Mouse (Mus musculus): ENCODE results near the gene Npcd.
"Not testable (repeated sequence)": the region's sequence is repeated elsewhere in the genome, so short reads cannot be mapped to it uniquely, and the experiment has no call there.

Npcd gene

DNA sequence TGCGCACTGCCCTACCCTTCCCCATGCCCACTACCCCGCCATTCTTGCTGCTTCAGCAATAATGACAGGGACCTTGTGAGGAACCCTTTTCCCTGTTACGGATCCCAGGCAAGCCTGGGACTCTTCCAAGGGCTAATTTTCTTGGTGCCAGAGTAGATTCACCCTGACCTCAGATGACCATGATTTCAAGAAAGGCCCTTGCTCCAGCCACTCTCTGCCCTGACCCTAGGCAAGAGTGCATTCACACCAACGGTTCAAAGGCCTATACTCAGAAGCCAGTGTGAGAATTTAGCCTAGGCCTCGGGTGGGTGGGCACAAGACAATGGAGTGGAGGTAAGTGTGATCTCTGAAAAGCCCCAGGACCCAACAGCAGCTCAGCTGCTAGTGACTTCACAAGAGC, 4.6 kb downstream of the Npcd start:
- DNase-seq (ENCODE audit: low read depth) = no peak

DNA sequence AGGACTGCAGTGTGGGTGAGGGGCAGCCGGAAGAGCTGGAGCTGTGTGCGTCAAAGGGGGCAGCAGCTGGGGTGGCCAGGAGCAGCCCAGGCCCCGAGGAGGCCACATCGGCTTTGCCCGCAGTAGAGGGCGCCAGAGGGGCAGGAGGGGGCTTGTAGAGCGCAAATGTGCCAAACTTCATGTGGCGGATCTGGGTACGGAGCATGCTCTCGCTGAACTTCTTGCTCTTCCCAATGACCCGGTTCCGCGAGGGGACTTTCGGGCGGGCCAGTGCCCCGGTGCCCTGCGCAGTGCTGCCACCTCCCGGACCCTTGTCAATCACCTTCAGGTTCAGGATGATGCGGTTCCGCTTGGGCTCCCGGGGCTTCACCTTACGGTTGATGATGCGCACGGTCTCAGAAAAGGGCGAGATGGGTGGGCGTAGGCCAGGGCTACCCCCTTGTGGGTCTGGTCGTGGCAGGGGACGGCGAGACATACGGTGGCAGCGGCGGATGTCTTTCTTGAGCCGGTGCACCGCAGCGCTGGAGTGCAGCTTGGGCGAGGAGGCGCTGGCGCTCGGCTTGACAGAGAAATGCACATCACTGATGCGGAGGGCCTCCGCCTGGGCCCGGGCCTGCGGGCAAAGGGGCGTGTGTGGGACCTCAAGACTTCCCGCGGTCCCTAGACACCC, 5.5 kb downstream of the Npcd start:
- DNase-seq (ENCODE audit: low read depth) = no peak

DNA sequence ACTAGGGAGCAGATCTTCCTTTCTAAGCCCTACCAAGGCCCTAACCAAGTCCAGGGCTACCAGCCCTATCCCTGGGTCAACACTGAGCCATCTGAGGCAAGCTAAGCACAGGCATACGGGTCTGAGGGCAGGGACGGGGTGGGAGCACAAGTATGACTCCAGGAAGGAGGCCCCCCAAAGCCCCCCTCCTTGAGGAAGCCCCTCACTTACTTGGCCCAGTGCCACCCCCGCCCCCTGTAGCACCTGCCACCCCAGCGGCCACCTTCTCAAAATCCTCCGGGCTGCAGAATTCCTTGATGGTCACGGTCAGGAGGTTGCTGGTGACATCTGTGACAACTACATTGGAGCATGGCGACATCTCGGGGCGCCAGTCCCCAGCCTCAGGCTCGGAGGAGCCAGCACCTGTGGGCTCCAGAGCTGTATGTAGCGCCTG, 6.2 kb downstream of the Npcd start:
- DNase-seq (ENCODE audit: low read depth) = no peak

DNA sequence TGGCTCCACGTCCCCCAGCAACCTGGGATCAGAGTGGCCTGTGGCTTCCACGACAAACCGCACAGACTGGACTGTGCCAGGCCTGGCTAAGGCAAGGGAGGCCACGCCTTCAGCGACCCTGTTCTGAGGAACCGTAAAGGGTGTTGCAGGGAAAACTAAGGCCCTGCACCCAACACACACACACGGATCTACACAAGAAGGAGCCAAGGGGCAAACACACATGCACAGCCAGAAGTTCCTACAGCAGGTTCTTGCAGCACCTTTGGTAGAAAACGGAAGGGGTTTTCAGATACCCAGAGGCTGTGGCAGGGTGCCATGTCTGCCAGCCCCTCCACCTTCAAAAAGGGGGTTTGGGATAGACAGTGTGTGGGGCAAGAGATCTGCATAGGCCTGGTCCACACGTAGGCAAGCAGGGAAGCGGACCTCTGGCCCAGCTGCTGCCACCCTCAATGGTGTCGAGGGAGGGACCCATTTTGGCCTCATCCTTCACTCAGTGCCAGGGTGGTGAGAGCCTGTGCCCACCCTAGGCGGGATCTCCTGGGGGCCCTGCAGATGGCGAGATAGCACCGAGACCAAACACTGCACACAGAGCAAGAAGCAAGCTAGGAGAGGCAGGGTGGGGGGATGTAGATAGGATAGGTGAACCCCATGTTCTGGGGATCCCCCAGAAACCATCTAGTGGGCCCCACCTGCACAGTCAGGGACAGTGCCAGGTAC, 6.8 kb downstream of the Npcd start:
- DNase-seq (ENCODE audit: low read depth) = no peak

DNA sequence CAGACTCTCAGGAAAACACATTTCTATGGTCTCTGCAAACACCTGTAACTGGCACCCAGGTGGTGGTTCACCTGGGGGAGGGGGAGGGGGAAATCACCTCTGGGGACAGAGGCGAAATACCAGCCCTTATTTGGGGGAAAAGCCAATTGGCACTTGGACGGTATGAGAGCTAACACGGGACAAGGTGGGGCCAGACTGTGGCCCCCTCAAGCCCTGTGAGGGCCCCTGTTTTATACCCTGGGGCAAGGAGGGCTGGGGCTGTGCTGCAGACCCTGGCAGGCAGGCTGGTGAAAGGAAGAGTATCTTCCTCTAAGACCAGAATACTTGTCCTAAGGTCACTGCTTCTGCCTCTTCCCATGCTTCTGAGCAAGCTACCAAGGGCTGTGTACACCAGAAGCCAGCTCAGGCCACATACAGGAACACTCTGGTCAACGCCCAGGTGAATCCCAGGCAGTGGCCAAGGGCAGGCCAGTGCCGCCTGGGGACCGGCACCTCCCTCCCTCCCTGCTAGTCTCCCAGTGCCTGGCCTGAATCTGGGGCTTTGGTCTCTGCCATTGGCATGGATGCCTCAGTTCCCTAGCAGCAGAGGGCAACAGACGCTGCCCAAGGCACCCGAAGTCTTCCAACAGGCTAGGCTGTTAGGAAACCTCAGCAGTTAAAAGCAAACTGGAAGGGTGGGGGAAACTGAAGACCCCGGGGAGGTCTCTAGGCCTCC, 7.7 kb downstream of the Npcd start:
- DNase-seq (ENCODE audit: low read depth) = no peak

DNA sequence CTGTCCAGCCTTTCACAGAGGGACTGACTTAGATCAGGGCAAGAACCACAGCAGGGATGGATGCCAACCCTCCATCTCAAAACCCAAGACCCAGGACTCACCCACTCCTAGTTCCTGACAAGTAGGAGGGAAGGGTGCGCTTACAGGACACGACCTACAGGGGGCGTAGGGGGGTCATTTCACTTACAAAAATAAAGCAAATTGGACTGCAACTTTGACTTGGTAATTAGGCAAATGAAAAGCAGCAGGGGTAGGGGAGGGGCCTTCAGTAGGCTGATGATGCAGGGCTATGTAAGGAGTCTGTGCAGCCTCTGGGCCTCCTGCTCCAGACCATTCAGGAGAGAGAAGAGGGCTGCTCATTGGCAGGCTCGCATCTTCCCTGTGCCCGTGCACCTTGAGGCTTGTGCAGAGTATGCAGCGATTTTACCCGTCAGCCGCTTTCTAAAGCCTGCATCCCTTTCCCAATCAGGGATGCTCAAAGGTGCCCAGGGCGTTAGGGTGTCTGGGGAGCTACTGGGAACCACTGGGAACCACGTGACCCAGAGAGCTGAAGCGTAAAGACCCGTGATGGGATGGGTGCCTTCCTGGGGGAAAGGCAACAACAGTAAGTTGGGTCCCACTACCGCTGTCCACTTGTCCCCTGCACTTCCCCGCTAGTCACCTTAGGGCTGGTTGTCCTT, 8.8 kb downstream of the Npcd start:
- DNase-seq (ENCODE audit: low read depth) = peak; percentile 66

DNA sequence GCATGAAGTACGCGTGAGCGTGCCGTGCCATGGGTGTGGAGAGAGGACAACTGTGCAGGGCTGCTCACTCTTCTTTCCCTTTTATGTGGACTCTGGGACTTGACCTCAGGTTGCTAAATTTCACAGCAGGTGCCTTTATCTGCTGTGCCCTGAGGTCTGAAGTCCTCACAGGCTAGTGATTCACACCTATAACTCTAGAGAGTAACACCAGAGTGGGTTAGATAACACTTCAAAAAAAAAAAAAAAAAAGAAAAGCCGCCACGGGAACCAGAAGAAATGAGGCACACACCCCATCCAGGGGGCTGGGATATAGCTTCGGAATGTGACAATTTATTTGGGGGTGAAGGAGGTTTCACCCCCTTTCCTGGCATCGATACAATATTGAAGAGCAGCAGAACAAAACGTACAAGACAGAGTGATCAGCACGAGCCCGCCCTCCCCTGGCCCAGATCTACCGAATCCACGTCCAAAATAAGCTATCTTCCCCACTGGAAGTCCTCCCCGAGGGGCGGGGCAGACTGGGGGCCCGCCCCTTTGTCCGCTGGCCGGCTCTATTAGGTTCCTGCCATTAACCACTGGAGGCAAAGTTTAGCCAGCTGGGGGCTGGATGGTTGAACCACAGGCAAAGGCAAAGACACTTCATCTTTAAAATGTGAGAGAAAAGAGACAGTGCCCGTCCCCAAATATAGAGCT, 10.3 kb downstream of the Npcd start:
- no peak for DNase-seq (ENCODE audit: low read depth)

DNA sequence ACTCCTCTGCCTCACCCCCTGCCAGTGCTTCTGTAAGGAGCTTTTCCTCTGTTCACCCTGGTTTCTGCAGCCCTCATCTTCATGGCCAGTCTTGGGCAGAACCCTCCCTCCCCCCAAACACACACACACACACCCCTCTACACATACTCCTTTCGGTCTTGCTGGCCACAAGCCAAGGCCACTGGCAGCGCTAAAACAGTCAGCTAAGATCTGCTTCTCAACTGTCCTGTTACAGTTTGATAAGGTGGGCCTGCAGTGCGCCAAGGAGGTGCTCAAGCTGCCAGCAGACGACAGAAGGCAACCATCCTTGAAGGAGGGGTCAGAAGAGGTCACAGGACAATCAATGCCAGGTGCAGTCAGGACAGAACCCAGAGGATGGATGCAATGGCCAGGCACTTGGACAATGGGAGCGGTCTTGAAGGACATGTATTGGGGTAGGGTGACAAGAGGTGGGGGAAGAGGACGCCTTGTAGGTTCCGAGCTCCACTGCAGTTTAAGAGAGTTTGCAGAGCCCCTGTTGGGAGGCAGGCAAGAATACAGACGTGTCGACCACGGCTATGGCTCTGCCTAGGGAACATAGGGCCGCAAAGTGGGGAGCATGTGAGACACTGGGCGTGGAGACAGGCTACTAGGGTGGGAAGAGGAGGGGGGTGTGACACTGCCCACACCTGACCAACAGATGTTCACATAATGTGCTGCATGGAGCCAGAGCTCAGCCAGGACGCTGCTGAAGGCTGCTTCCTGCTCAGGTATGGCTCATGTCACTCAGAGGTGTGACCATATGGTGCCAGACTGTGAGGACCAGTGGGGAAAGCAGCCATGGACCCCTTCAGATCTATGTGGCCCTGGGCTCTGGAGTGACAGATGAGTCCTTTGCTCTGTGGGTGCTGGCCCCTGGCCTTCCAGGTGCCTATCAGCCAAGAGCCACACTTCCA, 11.5 kb downstream of the Npcd start:
- DNase-seq (ENCODE audit: low read depth) = no peak

DNA sequence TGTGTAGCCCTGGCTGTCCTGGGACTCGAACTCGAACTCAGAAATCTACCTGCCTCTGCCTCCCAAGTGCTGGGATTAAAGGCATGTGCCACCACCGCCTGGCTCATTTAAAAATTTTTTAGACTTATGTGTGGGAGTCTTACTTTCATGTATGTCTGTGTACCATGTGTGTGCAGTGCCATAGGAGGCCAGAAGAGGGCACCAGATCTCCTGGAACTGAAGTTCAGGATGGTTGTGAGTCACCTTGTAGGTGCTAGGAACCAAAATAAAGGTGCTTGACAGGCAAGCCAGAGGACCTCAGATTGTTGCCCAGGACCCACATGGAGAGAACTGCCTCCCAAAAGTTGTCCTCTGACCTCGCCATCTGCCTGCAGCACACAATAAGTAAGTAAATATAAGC, 15.7 kb downstream of the Npcd start:
- peak; percentile 38 for DNase-seq (ENCODE audit: low read depth)

DNA sequence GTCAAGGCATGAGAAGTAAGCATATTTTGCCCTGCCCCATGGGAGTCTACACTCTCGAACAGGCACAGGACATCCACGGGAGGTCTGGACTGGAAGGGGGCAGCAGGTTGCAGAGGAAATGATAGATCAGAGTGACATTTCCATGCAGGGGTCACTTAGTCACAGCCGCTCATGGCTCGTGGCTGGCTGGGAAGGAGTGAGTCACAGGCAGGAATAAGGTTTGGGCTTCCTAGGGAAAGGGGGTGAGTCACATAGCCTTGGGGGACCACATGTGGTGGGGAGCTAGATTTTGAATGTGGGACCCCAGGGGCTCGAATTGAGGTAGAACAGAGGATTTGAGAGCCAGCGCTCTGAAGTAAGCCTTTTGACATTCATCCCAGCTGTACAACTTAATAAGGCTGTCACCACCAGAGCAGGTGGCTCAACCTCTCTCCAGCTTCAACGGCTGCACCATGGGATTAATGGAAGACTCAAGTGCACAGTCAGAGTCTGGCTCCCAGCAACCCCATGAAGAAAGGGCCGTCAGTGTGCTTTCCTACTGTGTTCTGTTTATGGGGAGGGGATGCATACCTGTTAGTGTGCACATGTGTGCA, 20.3 kb downstream of the Npcd start:
- DNase-seq (ENCODE audit: low read depth) = no peak

DNA sequence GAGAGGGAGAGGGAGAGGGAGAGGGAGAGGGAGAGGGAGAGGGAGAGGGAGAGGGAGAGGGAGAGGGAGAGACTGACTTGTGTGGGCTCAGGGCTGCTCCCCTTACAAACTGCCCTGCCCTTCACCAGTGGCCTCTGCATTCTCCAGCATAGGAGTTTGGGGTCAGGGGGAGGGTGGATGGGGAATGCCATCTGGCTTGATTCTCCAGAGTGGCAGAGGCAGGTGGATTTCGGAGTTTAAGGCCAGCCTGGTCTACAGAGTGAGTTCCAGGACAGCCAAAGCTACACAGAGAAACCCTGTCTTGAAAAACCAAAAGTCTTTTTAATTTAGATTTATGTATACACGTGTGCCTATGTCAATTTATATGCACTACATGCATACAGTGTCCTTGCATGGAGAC, 21.2 kb downstream of the Npcd start:
- not testable (repeated sequence) for DNase-seq (ENCODE audit: low read depth)

DNA sequence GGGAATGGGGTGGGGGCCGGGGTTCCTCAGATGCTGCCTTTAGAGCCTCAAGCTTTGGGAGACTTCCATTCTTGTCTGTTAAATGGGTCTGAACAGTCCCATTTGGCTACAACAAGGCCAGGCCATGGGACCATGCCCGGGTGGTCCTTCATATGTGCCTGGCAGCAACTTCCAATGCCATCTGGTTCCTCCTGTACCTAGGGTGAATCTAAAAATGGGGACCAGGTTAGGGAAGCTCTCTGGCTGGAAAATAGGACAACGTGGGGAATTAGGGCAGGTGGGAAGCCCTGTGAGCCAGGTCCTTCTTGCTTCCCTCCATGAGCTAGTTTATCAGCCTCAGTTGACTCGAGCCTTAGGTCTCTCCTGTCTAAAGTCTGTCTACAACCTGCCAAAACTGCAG, 23.0 kb downstream of the Npcd start:
- no peak for DNase-seq (ENCODE audit: low read depth)

DNA sequence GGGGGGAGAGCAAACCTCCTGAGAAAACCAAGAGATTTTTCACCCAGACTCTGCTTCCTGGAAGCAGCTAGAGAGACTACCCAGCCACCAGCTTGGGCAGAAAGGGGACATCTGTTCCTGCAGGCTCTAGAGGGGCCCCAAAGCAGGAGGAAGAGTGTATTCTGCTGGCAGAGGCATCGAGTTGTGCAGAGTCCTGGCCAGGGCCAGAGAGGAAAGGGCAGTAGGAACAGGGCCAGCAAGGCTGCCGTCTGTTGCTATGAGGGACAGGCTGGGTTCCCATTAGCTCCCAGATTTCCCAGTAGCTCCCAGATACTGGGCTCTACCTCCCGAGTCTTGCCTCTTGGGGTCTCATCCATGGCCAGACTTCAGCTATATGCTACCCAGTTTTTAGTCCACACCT, 24.0 kb downstream of the Npcd start:
- DNase-seq (ENCODE audit: low read depth) = no peak

DNA sequence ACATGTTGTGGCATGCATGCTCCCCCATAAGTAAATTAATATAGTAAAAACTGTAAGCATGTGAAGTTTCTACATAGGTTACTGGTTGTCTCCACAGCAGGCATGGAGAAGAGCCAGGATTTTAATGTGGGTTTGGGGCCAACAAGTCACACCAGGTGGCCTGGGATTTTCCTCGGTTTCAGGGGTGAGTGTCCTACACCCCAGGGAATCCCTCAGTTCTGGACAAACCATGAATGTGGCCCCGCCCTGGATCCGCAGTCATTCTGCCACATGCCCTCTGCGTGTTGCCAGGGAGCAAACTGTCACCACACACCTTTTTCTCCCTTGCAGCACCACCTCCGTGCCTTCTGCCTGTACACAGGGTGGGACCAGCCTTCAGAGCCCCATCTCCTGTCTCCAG, 25.4 kb downstream of the Npcd start:
- DNase-seq (ENCODE audit: low read depth) = no peak

DNA sequence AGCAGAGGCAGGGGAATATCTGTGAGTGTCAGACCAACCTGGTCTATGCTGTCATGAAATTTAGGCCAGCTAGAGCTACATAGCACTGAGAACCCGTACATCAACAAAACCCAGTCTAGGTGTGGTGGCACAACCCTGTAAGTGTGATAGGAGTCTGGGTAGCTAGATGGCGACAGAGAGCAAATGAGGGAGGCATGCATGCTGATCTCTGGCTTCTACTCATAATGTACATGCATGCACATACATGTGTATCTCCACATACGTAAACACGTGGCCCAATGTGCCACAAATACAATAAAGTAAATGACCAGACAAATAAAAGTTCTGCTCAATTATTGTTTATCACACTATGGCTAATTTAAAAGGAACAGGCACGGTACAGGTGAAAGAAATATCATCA, 25.9 kb downstream of the Npcd start:
- peak; percentile 73 for DNase-seq (ENCODE audit: low read depth)

DNA sequence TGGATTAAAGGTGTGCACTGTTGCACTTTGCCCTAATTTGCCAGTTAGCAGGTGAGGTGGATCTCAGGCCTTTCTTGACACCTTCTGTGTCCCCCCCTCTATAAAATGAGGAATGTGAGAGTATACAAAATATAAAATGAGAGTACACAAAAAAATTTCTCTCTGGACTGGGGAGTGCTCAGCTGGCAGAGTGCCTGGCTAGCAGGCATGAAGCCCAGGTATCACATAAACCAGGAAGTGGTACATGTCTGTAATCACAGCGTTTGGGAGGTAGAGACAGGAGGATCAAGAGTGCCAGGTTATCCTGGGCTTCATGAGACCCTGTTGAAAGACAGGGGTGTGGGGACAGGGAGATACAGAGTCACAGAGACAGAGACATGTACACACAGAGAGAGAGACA, 27.0 kb downstream of the Npcd start:
- no peak for DNase-seq (ENCODE audit: low read depth)

DNA sequence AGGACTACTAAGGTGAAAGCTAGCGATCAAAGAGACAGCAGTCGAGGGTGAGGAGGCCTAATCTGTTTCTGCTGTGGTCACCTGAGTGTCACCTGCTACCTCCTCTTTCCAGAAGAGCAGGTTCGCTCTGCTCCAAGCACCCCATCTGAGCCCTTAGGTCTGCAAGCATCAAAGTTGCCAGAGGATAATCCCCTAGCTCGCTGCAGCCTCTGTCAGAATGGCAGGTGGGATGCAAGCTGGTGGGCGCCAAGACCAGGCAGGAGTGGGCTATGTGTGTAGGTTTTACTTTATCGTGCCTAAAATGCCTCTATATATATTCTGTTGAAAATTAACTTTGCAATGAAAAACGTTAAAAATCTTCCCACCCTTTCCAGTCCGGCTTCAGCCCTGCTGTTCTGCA, 28.8 kb downstream of the Npcd start:
- no peak for DNase-seq (ENCODE audit: low read depth)

DNA sequence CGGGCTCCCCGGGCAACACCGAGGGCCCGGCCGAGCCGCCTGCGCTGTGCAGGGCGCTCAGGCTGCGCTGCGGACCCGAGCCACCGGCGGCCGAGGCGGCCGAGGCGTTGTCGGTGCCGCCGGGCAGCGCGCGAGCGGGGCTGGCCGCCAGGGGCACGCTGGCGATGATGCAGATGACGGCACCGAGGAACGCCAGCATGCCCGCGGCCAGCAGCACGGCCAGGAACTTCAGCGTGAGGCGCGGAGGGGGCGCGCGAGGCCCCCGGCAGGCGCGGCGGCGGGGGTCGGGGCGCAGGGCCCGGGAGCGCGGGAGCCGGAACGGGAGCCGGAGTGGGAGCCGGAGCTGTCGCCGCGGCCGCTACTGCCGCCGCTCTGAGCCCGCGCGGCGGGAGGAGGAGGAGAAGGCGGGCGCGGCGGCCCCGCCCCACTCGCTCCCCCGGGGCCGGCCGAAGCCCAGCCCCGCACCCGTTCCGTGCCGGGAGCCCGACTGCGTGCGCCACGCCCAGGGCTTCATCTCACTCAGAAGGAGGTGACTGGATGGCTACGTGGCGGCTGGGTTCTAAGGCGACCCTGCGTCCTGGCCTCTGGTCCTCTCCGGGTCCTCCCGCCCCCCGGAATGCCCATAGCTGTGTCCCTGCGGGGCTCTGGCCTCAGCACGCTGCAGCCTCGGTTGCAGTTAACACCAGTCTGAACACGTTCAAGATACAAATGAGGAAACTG, 29.5 kb downstream of the Npcd start, which contains the start of gene Nptxr:
Gene Nptxr, minus strand, starts transcription at position 415 of the 720 bp plus-strand sequence.
- peak; percentile 15 for DNase-seq (ENCODE audit: low read depth)

DNA sequence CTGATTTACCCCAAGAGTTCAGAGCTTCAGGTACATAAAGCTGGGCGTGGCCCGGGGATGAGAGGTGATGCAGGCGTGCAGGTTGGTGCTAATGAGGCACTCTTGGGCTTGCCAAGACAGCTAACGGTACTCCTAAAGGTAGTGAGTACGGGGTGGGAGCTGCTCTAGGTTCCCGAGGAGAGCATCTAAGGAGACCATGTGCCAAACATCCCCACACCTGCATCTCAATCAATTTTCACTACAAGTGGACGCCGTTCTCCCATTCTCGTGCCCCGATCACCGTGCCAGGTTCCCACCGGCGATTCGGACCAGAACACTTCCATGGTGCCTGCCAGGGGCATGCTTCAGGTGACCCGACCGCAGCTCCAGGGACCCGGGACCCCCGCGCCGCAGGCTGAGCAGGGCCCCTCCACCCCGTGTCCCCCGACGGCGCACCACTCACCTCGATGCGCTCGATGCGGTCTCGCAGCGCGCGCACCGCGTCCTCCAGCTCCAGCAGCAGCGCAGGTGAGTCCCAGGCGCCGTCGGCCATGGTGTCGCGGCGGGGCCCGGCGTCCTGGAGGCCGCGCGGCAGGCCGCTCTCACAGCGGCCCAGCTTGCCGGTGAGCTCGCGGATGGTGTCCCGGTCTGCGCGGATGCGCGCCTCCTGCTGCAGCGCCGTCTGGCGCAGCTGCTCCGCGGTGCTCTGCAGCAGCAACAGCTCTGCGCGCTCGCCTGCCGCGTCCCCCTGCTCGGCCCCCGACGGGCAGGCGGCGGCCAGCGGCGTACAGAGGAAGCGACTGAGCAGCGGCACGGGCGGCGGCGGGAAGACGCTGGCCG, 30.3 kb downstream of the Npcd start:
- DNase-seq (ENCODE audit: low read depth) = peak; percentile 28

Measured in naive thymus-derived CD4-positive, alpha-beta T cell, adult 2 months (primary cell).